Mouse (Mus musculus) thymus, adult 2 months (tissue): ENCODE data around the gene Olfr1220. TPM values are rescaled to one million over a fixed set of nuclear protein-coding genes. Genes with fewer than 3 reads are reported as not detected.

ENCODE experiments used
- DNase-seq: peaks from one replicate; pipeline ENCODE4 v3.0.0; 2021
- H3K27ac ChIP-seq: fragments of 200-500 bp; 2 replicates; pipeline ENCODE4 v1.5.1; 2012; ENCODE audit warnings: low read length, control low read depth; ENCODE audit not compliant: control insufficient read depth, insufficient read depth
- H3K27me3 ChIP-seq: fragments of 200-500 bp; 2 replicates; pipeline ENCODE4 v1.6.1; 2012; ENCODE audit warnings: mild to moderate bottlenecking, low read length, moderate library complexity, mixed read lengths; ENCODE audit not compliant: control insufficient read depth, insufficient read depth
- H3K36me3 ChIP-seq: fragments of 200-500 bp; 2 replicates; pipeline ENCODE4 v1.6.1; 2012; ENCODE audit warnings: mild to moderate bottlenecking, low read length, moderate library complexity; ENCODE audit not compliant: control insufficient read depth, insufficient read depth
- H3K4me1 ChIP-seq: fragments of 200-500 bp; replicated peaks from 2 replicates; pipeline ENCODE4 v1.6.1; 2012; ENCODE audit warnings: low read length; ENCODE audit not compliant: control insufficient read depth, insufficient read depth
- H3K4me3 ChIP-seq: fragments of 200-500 bp; 2 replicates; pipeline ENCODE4 v1.5.1; 2012; ENCODE audit warnings: mild to moderate bottlenecking, low read length, control low read depth, moderate library complexity; ENCODE audit not compliant: control insufficient read depth, insufficient read depth
- CTCF ChIP-seq: fragments of 200-500 bp; IDR thresholded peaks from 2 replicates; pipeline ENCODE4 v1.5.1; 2012; ENCODE audit warnings: mild to moderate bottlenecking, control low read depth, low read length, moderate library complexity, borderline replicate concordance; ENCODE audit not compliant: control insufficient read depth, poor library complexity, insufficient read depth; ENCODE audit errors: extremely low read depth
- POLR2A ChIP-seq: fragments of 200-500 bp; IDR thresholded peaks from 2 replicates; pipeline ENCODE4 v1.6.1; 2012; ENCODE audit warnings: mild to moderate bottlenecking, low read length, control low read depth, moderate library complexity; ENCODE audit not compliant: control insufficient read depth, poor library complexity, insufficient read depth; ENCODE audit errors: extremely low read depth
- WGBS: fragments of 180-500 bp; shearing (Covaris S2); methylation state at CpG from one replicate; pipeline ENCODE4 v1.1.7; 2018; 5-methylcytosine and 5-hydroxymethylcytosine counted together
- polyA plus RNA-seq: library from polyadenylated mRNA; depleted of rRNA; stranded (reverse); fragments of >200 nt; gene quantifications from 2 replicates; pipeline ENCODE4 v1.2.3, GENCODE M21; 2012; rRNA removed

Olfr1220 gene
- not detected in 2 replicates for polyA plus RNA-seq

DNA sequence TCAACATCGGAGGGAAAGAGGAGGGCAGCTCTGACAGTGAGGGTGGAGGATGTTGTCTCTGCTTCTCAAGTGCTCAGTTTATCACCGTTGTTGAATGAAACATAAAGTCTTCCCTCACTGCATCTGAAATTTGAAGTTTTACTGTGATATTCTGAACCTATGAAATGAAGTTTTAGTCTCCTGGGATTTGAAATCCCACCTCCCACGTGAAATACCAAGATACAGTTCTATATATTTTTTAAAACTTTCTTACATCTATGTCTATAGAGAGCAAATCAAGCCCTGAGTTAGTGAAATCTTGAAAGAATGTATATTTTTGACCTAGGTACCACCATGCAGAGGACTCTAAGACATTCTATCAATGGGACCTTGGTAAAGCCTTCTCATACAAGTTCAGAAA lies at the start of gene Olfr1220:
Gene Olfr1220, minus strand, starts transcription at position 101 of the 400 bp plus-strand sequence.
- Histone ChIP-seq H3K36me3 (no peaks in the 10 kb centered on the region), H3K27ac (no peak within 1 kb of the TSS), H3K27me3 (no peaks in the 10 kb centered on the region), H3K4me1 (no peaks in the 10 kb centered on the region), H3K4me3 (no peak within 1 kb of the TSS)
- TF ChIP-seq POLR2A: no peak
- TF ChIP-seq CTCF: no peak
- WGBS: 77% methylated on average over 3 of the region's 3 CpGs
- no peak for DNase-seq

GRCm38 (mm10) chr2:89151460-89151859 lies 44.8 kb upstream of the Olfr1220 start, which contains the start of gene Olfr1223:
Gene Olfr1223, minus strand, starts transcription at chr2:89151560.
- TF ChIP-seq CTCF: no peak
- no peak for DNase-seq
- H3K4me1 ChIP-seq: no peaks in the 10 kb centered on the region
- no peak within 1 kb of the TSS for H3K27ac ChIP-seq
- WGBS: 71% methylated on average over 1 of the region's 1 CpGs
- no peak within 1 kb of the TSS for H3K4me3 ChIP-seq
- H3K36me3 ChIP-seq: no peaks in the 10 kb centered on the region
- H3K27me3 ChIP-seq: no peaks in the 10 kb centered on the region

- WGBS: 89% methylated on average over 3 of the region's 3 CpGs
- H3K4me3 ChIP-seq: no peak within 1 kb of the TSS
- no peaks in the 10 kb centered on the region for H3K27me3 ChIP-seq
- no peaks in the 10 kb centered on the region for H3K36me3 ChIP-seq
- DNase-seq: no peak
- TF ChIP-seq POLR2A (no peak), CTCF (no peak)
- no peak within 1 kb of the TSS for H3K27ac ChIP-seq
- no peaks in the 10 kb centered on the region for H3K4me1 ChIP-seq
Observed at GRCm38 (mm10) chr2:89132954-89133353, 26.3 kb upstream of the Olfr1220 start, which contains the start of gene Olfr1222. Gene Olfr1222, minus strand, starts transcription at chr2:89133054.

GRCm38 (mm10) chr2:89117183-89117582 lies 10.5 kb upstream of the Olfr1220 start, which contains the start of gene Olfr1221:
Gene Olfr1221, minus strand, starts transcription at chr2:89117283.
- TF ChIP-seq CTCF (no peak), POLR2A (no peak)
- no peak within 1 kb of the TSS for H3K4me3 ChIP-seq
- H3K4me1 ChIP-seq: no peaks in the 10 kb centered on the region
- no peak for DNase-seq
- H3K36me3 ChIP-seq: no peaks in the 10 kb centered on the region
- H3K27ac ChIP-seq: no peak within 1 kb of the TSS
- no peaks in the 10 kb centered on the region for H3K27me3 ChIP-seq
- 17% methylated on average over 2 of the region's 2 CpGs for WGBS

DNA sequence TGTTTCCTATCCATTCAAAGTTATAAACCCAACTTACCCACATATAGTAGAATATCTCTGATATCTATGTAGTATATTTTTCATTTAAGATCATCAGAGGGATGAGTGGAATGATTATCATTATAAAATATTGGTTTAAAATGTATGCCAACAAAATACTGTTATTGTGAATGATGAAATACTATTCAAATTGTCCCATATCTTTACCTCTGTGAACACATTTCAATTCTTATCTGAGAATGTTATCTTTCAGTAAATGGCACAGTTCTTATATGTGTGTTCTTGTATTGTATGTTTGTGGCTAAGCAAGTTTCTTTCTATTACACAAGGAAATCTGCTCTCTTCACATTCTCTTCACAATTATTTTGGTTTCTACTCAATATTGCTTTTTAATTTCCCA lies 984 bp downstream of the Olfr1220 start:
- no peaks in the 10 kb centered on the region for H3K4me1 ChIP-seq
- DNase-seq: no peak
- TF ChIP-seq CTCF (no peak), POLR2A (no peak)

DNA sequence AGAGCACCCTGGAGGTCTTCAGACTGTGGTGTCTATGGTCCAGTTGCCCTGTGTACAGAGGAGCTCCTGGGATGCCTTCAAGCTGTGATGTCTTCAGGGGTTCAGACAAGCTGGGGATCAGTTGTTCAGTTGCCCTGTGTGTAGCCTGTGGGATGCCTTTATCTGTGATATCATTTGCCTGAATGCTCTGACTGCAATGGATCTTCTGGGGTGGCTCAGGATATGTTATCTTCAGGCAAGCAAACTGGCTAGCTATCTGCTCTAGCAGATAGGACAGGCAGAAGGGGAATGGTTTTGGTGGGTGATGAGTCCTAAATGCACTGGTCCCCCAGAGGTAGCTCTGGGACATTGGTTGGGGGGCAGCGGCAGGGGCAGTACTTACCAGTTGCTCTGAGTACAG lies 12.8 kb downstream of the Olfr1220 start:
- 100% methylated on average over 1 of the region's 1 CpGs for WGBS
- no peak for DNase-seq
- H3K36me3 ChIP-seq: no peaks in the 10 kb centered on the region

More for the DNA sequence above, 984 bp downstream of the Olfr1220 start:
- Histone ChIP-seq H3K4me3 (no peak overlapping the region), H3K27me3 (no peaks in the 10 kb centered on the region), H3K36me3 (no peaks in the 10 kb centered on the region), H3K27ac (no peak overlapping the region)

DNA sequence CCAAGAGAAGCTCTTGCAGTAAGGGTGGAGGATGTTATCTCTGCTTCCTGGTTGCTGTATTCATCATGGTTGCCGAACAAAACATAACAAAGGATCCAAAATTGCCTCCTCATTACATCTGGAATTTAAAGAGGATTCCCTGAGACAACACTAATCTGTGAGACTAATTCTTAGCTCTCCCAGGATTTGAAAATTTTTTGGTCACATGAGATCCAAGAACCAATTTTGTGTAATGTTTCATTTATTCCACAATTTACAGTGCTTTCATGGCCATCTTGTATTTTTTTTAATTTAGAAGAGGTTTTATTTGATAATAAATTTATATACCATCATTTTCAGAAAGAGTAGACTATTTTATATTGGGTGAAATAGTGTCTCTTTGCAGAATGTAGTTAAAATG lies 23.2 kb downstream of the Olfr1220 start, which contains the start of gene Olfr1219:
Gene Olfr1219, minus strand, starts transcription at position 101 of the 400 bp plus-strand sequence.
- H3K4me3 ChIP-seq: no peak within 1 kb of the TSS
- TF ChIP-seq POLR2A (no peak), CTCF (no peak)
- 70% methylated on average over 1 of the region's 1 CpGs for WGBS
- no peaks in the 10 kb centered on the region for H3K27me3 ChIP-seq
- no peak within 1 kb of the TSS for H3K27ac ChIP-seq
- H3K4me1 ChIP-seq: no peaks in the 10 kb centered on the region
- no peak for DNase-seq
- H3K36me3 ChIP-seq: no peaks in the 10 kb centered on the region

More for the DNA sequence above, 12.8 kb downstream of the Olfr1220 start:
- H3K4me1 ChIP-seq: no peaks in the 10 kb centered on the region
- H3K27ac ChIP-seq: no peak overlapping the region
- H3K27me3 ChIP-seq: no peaks in the 10 kb centered on the region
- TF ChIP-seq POLR2A (no peak), CTCF (no peak)
- no peak overlapping the region for H3K4me3 ChIP-seq
